Mouse (Mus musculus) forebrain, embryonic 14.5 days (tissue): Measurements from ENCODE around the gene Scaf8. TPM values are rescaled to one million over a fixed set of nuclear protein-coding genes. Genes with fewer than 3 reads are reported as not detected.
A peak's percentile ranks its signal among the peaks of the same experiment; 100 is the strongest.
"Not testable (repeated sequence)": the region's sequence is repeated elsewhere in the genome, so short reads cannot be mapped to it uniquely, and the experiment has no call there.

Experiments used
- ATAC-seq: fragments of 200-750 bp; cut with Nextera tagmentation; 2 replicates; pipeline ENCODE4 v1.8.0; 2017; ENCODE audit warnings: mild to moderate bottlenecking, moderate library complexity
- DNase-seq: peaks from one replicate; pipeline ENCODE4 v3.0.0-alpha.2; 2015; ENCODE audit warnings: low spot score
- H3K27ac ChIP-seq: fragments of 300-500 bp; sonication (generic); 2 replicates; pipeline ENCODE4 v1.5.1; 2014; ENCODE audit warnings: low read depth, mild to moderate bottlenecking, control low read depth, low read length, moderate library complexity
- H3K27me3 ChIP-seq: fragments of 300-500 bp; sonication (generic); replicated peaks from 2 replicates; pipeline ENCODE4 v1.6.1; 2014; ENCODE audit warnings: low read length, control low read depth, mixed read lengths; ENCODE audit not compliant: control insufficient read depth, insufficient read depth
- H3K36me3 ChIP-seq: fragments of 300-500 bp; sonication (generic); 2 replicates; pipeline ENCODE4 v1.6.1; 2014; ENCODE audit warnings: low read length, control low read depth; ENCODE audit not compliant: control insufficient read depth, insufficient read depth
- H3K4me1 ChIP-seq: fragments of 300-500 bp; sonication (generic); 2 replicates; pipeline ENCODE4 v1.6.1; 2014; ENCODE audit warnings: antibody characterized with exemption, low read length, control low read depth; ENCODE audit not compliant: control insufficient read depth, insufficient read depth
- H3K4me2 ChIP-seq: fragments of 300-500 bp; sonication (generic); 2 replicates; pipeline ENCODE4 v1.6.1; 2014; ENCODE audit warnings: mild to moderate bottlenecking, control low read depth, low read length
- H3K4me3 ChIP-seq: fragments of 300-500 bp; sonication (generic); 2 replicates; pipeline ENCODE4 v1.5.1; 2014; ENCODE audit warnings: low read depth, low read length, control low read depth
- H3K9ac ChIP-seq: fragments of 300-500 bp; sonication (generic); 2 replicates; pipeline ENCODE4 v1.6.1; 2014; ENCODE audit warnings: mild to moderate bottlenecking, low read length, control low read depth, moderate library complexity
- H3K9me3 ChIP-seq: fragments of 300-500 bp; sonication (generic); replicated peaks from 2 replicates; pipeline ENCODE4 v1.6.1; 2016; ENCODE audit warnings: low read length, control low read depth, mixed read lengths; ENCODE audit not compliant: control insufficient read depth
- WGBS: fragments of 180-500 bp; shearing (Covaris S2); extraction: QIAGEN DNeasy Blood & Tissue Kit; methylation state at CpG from one replicate; pipeline ENCODE4 v1.1.7; 2014; 5-methylcytosine and 5-hydroxymethylcytosine counted together
- polyA plus RNA-seq: library from polyadenylated mRNA; unstranded; fragments of >200 nt; fragmentation: Nextera tagmentation; extraction: Ambion mirVana; gene quantifications from 2 replicates; pipeline ENCODE4 v1.2.1, GENCODE M21; 2014

The Scaf8 gene
- 15.9 and 18.0 TPM in 2 replicates for polyA plus RNA-seq

GRCm38 (mm10) chr17:3114720-3115379, at the start of gene Scaf8:
TSS of gene Scaf8 (plus strand) at chr17:3114972.
- peak within 1 kb of the TSS; percentile 98 for H3K4me3 ChIP-seq
- no peaks in the 10 kb centered on the region for H3K36me3 ChIP-seq
- ATAC-seq = peak; percentile 96
- peak; percentile 93 for DNase-seq
- no peaks in the 10 kb centered on the region for H3K27me3 ChIP-seq
- 1% methylated on average over 68 of the region's 91 CpGs for WGBS
- peak within 1 kb of the TSS; percentile 99 for H3K27ac ChIP-seq
- H3K9ac ChIP-seq = peak within 1 kb of the TSS; percentile 94
- H3K4me1 ChIP-seq = peaks cover 21% of the 10 kb centered on the region
- peak within 1 kb of the TSS; percentile 64 for H3K4me2 ChIP-seq
- no peaks in the 10 kb centered on the region for H3K9me3 ChIP-seq

GRCm38 (mm10) chr17:3075166-3075872, 39.5 kb upstream of the Scaf8 start:
- Histone ChIP-seq H3K9me3 (no peaks in the 10 kb centered on the region; the same call in 1 of the 2 replicates), H3K4me1 (no peaks in the 10 kb centered on the region), H3K36me3 (peaks cover 51% of the 10 kb centered on the region), H3K27me3 (no peaks in the 10 kb centered on the region), H3K4me3 (no peak overlapping the region), H3K9ac (no peak overlapping the region), H3K4me2 (no peak overlapping the region), H3K27ac (no peak overlapping the region)
- ATAC-seq (no peak), DNase-seq (peak; percentile 5)
- WGBS = 96% methylated on average over 9 of the region's 9 CpGs

- Histone ChIP-seq H3K36me3 (peaks cover 47% of the 10 kb centered on the region), H3K4me2 (no peak overlapping the region), H3K4me1 (no peaks in the 10 kb centered on the region), H3K27ac (no peak overlapping the region), H3K9ac (no peak overlapping the region), H3K9me3 (no peaks in the 10 kb centered on the region; the same call in 1 of the 2 replicates), H3K4me3 (no peak overlapping the region), H3K27me3 (no peaks in the 10 kb centered on the region)
- ATAC-seq = no peak
- no peak for DNase-seq
- WGBS = 94% methylated on average over 4 of the region's 4 CpGs
These were observed 38.9 kb upstream of the Scaf8 start for GRCm38 (mm10) chr17:3075873-3076245.

- not testable (repeated sequence) for H3K4me2 ChIP-seq, H3K4me3 ChIP-seq, H3K27me3 ChIP-seq, H3K27ac ChIP-seq, H3K9ac ChIP-seq, DNase-seq, H3K9me3 ChIP-seq, ATAC-seq, H3K4me1 ChIP-seq
- peaks cover 27% of the 10 kb centered on the region for H3K36me3 ChIP-seq
- 94% methylated on average over 9 of the region's 9 CpGs for WGBS
These were observed 36.8 kb upstream of the Scaf8 start for GRCm38 (mm10) chr17:3077936-3078335.

- 93% methylated on average over 5 of the region's 9 CpGs for WGBS
These were observed 34.0 kb upstream of the Scaf8 start for GRCm38 (mm10) chr17:3080587-3081349.

GRCm38 (mm10) chr17:3081512-3082100, 33.2 kb upstream of the Scaf8 start:
- 89% methylated on average over 2 of the region's 3 CpGs for WGBS
- not testable (repeated sequence) for H3K4me1 ChIP-seq, H3K9me3 ChIP-seq, H3K27me3 ChIP-seq, H3K36me3 ChIP-seq, H3K4me2 ChIP-seq, H3K9ac ChIP-seq, H3K4me3 ChIP-seq, H3K27ac ChIP-seq, DNase-seq
- peak; percentile 24 for ATAC-seq

More at GRCm38 (mm10) chr17:3080587-3081349, 34.0 kb upstream of the Scaf8 start:
- not testable (repeated sequence) for H3K9ac ChIP-seq, ATAC-seq, H3K9me3 ChIP-seq, H3K4me2 ChIP-seq, H3K27me3 ChIP-seq, H3K36me3 ChIP-seq, H3K27ac ChIP-seq, H3K4me3 ChIP-seq, DNase-seq, H3K4me1 ChIP-seq

- not testable (repeated sequence) for H3K4me1 ChIP-seq, H3K36me3 ChIP-seq, H3K9me3 ChIP-seq, H3K27me3 ChIP-seq, H3K27ac ChIP-seq, H3K9ac ChIP-seq
- peak; percentile 33 for DNase-seq
- ATAC-seq = peak; percentile 24
- Histone ChIP-seq H3K4me3 (peak overlapping the region; percentile 25; the same call in 1 of the 2 replicates), H3K4me2 (peak overlapping the region; percentile 37; the same call in 1 of the 2 replicates)
- WGBS = 85% methylated on average over 6 of the region's 9 CpGs
These were observed 32.5 kb upstream of the Scaf8 start for GRCm38 (mm10) chr17:3082125-3082755.
